Mouse (Mus musculus): Measurements from ENCODE around the gene Cngb1. TPM values are rescaled to one million over a fixed set of nuclear protein-coding genes. Genes with fewer than 3 reads are reported as not detected.

Gene Cngb1
- polyA plus RNA-seq, 1 experiment from 2014 or later: 0.18 TPM

GRCm38 (mm10) chr8:95335706-95336105 lies 29.3 kb upstream of the Cngb1 start:
- Histone ChIP-seq H3K36me3 (peaks cover 22% of the 10 kb centered on the region), H3K9ac (replicated peaks) (no peak overlapping the region), H3K27me3 (no peaks in the 10 kb centered on the region), H3K4me3 (no peak overlapping the region), H3K9me3 (no peaks in the 10 kb centered on the region), H3K4me2 (replicated peaks) (no peak overlapping the region), H3K27ac (replicated peaks) (no peak overlapping the region), H3K4me1 (peaks cover 12% of the 10 kb centered on the region)
- WGBS: 91% methylated on average over 1 of the region's 1 CpGs
- no peak for ATAC-seq (replicated peaks)

- Histone ChIP-seq H3K4me3 (peak overlapping the region; percentile 88), H3K36me3 (peaks cover 23% of the 10 kb centered on the region), H3K4me1 (peaks cover 24% of the 10 kb centered on the region), H3K9me3 (no peaks in the 10 kb centered on the region), H3K27ac (replicated peaks) (peak overlapping the region; percentile 94), H3K27me3 (no peaks in the 10 kb centered on the region), H3K9ac (replicated peaks) (peak overlapping the region; percentile 99), H3K4me2 (replicated peaks) (peak overlapping the region; percentile 80)
- no peak; the same call in 1 of the 2 replicates for ATAC-seq (replicated peaks)
- 26% methylated on average over 21 of the region's 21 CpGs for WGBS
Measured at GRCm38 (mm10) chr8:95332437-95333199, 26.2 kb upstream of the Cngb1 start.

GRCm38 (mm10) chr8:95331720-95332436 lies 25.5 kb upstream of the Cngb1 start, which contains the start of the genes Zfp319 and Usb1:
Gene Zfp319 (minus strand): TSS chr8:95331950.
Gene Usb1 (plus strand): TSS chr8:95332284.
- Histone ChIP-seq H3K4me2 (replicated peaks) (peak within 1 kb of the TSS; percentile 80), H3K4me1 (peaks cover 28% of the 10 kb centered on the region), H3K4me3 (peak within 1 kb of the TSS; percentile 88), H3K27ac (replicated peaks) (peak within 1 kb of the TSS; percentile 94), H3K9ac (replicated peaks) (peak within 1 kb of the TSS; percentile 99), H3K9me3 (no peaks in the 10 kb centered on the region), H3K27me3 (no peaks in the 10 kb centered on the region), H3K36me3 (peaks cover 30% of the 10 kb centered on the region)
- WGBS: under 1% methylated on average over 73 of the region's 80 CpGs
- peak; percentile 93 for ATAC-seq (replicated peaks)

- H3K27me3 ChIP-seq: no peaks in the 10 kb centered on the region
- H3K9me3 ChIP-seq: no peaks in the 10 kb centered on the region
- peak overlapping the region; percentile 99 for H3K9ac ChIP-seq (replicated peaks)
- H3K4me1 ChIP-seq: peaks cover 34% of the 10 kb centered on the region
- peak; percentile 59 for ATAC-seq (replicated peaks)
- peak overlapping the region; percentile 88 for H3K4me3 ChIP-seq
- WGBS: 0% methylated on average over 38 of the region's 38 CpGs
- H3K4me2 ChIP-seq (replicated peaks): peak overlapping the region; percentile 80
- H3K27ac ChIP-seq (replicated peaks): peak overlapping the region; percentile 94
- peaks cover 37% of the 10 kb centered on the region for H3K36me3 ChIP-seq
Measured at GRCm38 (mm10) chr8:95331156-95331719, 24.9 kb upstream of the Cngb1 start.

GRCm38 (mm10) chr8:95330367-95330766 lies 24.0 kb upstream of the Cngb1 start:
- Histone ChIP-seq H3K27me3 (no peaks in the 10 kb centered on the region), H3K4me3 (peak overlapping the region; percentile 88), H3K4me1 (peaks cover 34% of the 10 kb centered on the region), H3K4me2 (replicated peaks) (peak overlapping the region; percentile 80), H3K9ac (replicated peaks) (peak overlapping the region; percentile 99), H3K9me3 (no peaks in the 10 kb centered on the region), H3K27ac (replicated peaks) (peak overlapping the region; percentile 94; the same call in 1 of the 2 replicates), H3K36me3 (peaks cover 44% of the 10 kb centered on the region)
- no peak for ATAC-seq (replicated peaks)
- WGBS: 74% methylated on average over 1 of the region's 1 CpGs

GRCm38 (mm10) chr8:95327866-95328465 lies 21.6 kb upstream of the Cngb1 start:
- Histone ChIP-seq H3K9ac (replicated peaks) (no peak overlapping the region), H3K36me3 (peaks cover 57% of the 10 kb centered on the region), H3K4me2 (replicated peaks) (no peak overlapping the region), H3K9me3 (no peaks in the 10 kb centered on the region), H3K4me1 (peaks cover 30% of the 10 kb centered on the region), H3K27ac (replicated peaks) (no peak overlapping the region), H3K27me3 (no peaks in the 10 kb centered on the region), H3K4me3 (no peak overlapping the region)
- no peak for ATAC-seq (replicated peaks)
- WGBS: 89% methylated on average over 46 of the region's 46 CpGs

GRCm38 (mm10) chr8:95326822-95327221 lies 20.4 kb upstream of the Cngb1 start:
- no peaks in the 10 kb centered on the region for H3K27me3 ChIP-seq
- no peaks in the 10 kb centered on the region for H3K9me3 ChIP-seq
- no peak for ATAC-seq (replicated peaks)
- 93% methylated on average over 5 of the region's 5 CpGs for WGBS
- H3K27ac ChIP-seq (replicated peaks): no peak overlapping the region
- peaks cover 57% of the 10 kb centered on the region for H3K36me3 ChIP-seq
- no peak overlapping the region for H3K4me2 ChIP-seq (replicated peaks)
- H3K4me1 ChIP-seq: peaks cover 25% of the 10 kb centered on the region
- H3K9ac ChIP-seq (replicated peaks): no peak overlapping the region
- H3K4me3 ChIP-seq: no peak overlapping the region

- no peak overlapping the region for H3K4me3 ChIP-seq
- WGBS: 28% methylated on average over 5 of the region's 5 CpGs
- no peaks in the 10 kb centered on the region for H3K9me3 ChIP-seq
- no peak overlapping the region for H3K9ac ChIP-seq (replicated peaks)
- H3K4me2 ChIP-seq (replicated peaks): no peak overlapping the region
- H3K27me3 ChIP-seq: peaks cover 3% of the 10 kb centered on the region; the same call in 1 of the 2 replicates
- H3K4me1 ChIP-seq: peaks cover 23% of the 10 kb centered on the region
- no peak for ATAC-seq (replicated peaks)
- peaks cover 57% of the 10 kb centered on the region for H3K36me3 ChIP-seq
- H3K27ac ChIP-seq (replicated peaks): no peak overlapping the region
Measured at GRCm38 (mm10) chr8:95324646-95325045, 18.3 kb upstream of the Cngb1 start.

- Histone ChIP-seq H3K27ac (replicated peaks) (no peak overlapping the region), H3K36me3 (peaks cover 43% of the 10 kb centered on the region), H3K27me3 (peaks cover 3% of the 10 kb centered on the region; the same call in 1 of the 2 replicates), H3K9me3 (no peaks in the 10 kb centered on the region), H3K4me2 (replicated peaks) (no peak overlapping the region), H3K9ac (replicated peaks) (no peak overlapping the region), H3K4me1 (peaks cover 21% of the 10 kb centered on the region), H3K4me3 (no peak overlapping the region)
- WGBS: 93% methylated on average over 3 of the region's 3 CpGs
- ATAC-seq (replicated peaks): no peak
Measured at GRCm38 (mm10) chr8:95323201-95323600, 16.8 kb upstream of the Cngb1 start.

GRCm38 (mm10) chr8:95320224-95321139 lies 14.1 kb upstream of the Cngb1 start:
- peaks cover 3% of the 10 kb centered on the region; the same call in 1 of the 2 replicates for H3K27me3 ChIP-seq
- peak overlapping the region; percentile 75 for H3K4me2 ChIP-seq (replicated peaks)
- no peaks in the 10 kb centered on the region for H3K9me3 ChIP-seq
- H3K27ac ChIP-seq (replicated peaks): no peak overlapping the region
- peaks cover 11% of the 10 kb centered on the region for H3K4me1 ChIP-seq
- H3K36me3 ChIP-seq: peaks cover 17% of the 10 kb centered on the region
- H3K9ac ChIP-seq (replicated peaks): peak overlapping the region; percentile 46
- H3K4me3 ChIP-seq: peak overlapping the region; percentile 38
- 2% methylated on average over 41 of the region's 41 CpGs for WGBS
- peak; percentile 62 for ATAC-seq (replicated peaks)

GRCm38 (mm10) chr8:95315350-95315749 lies 9.0 kb upstream of the Cngb1 start:
- H3K4me3 ChIP-seq: no peak overlapping the region
- H3K36me3 ChIP-seq: no peaks in the 10 kb centered on the region
- H3K4me1 ChIP-seq: peaks cover 10% of the 10 kb centered on the region
- no peak for ATAC-seq (replicated peaks)
- no peak overlapping the region for H3K4me2 ChIP-seq (replicated peaks)
- H3K27me3 ChIP-seq: peaks cover 3% of the 10 kb centered on the region; the same call in 1 of the 2 replicates
- no peak overlapping the region for H3K9ac ChIP-seq (replicated peaks)
- no peak overlapping the region for H3K27ac ChIP-seq (replicated peaks)
- H3K9me3 ChIP-seq: no peaks in the 10 kb centered on the region
- 84% methylated on average over 1 of the region's 1 CpGs for WGBS

Measured in forebrain, embryonic 15.5 days (tissue).